Mouse (Mus musculus) spleen, postnatal 36 days (tissue): Measurements from ENCODE around the gene Ceacam20.
"Not testable (repeated sequence)": the region's sequence is repeated elsewhere in the genome, so short reads cannot be mapped to it uniquely, and the experiment has no call there.

Experiments used
- DNase-seq, 2 experiments: peaks; one replicate each; pipeline ENCODE4 v3.0.0; 2022; ENCODE audit warnings: low spot score in 2 of 2, mixed read lengths in 1 of 2

Gene Ceacam20

GRCm38 (mm10) chr7:19964985-19965579, at the start of gene Ceacam20:
TSS of gene Ceacam20 (plus strand) at chr7:19965412.
- no peak for DNase-seq

DNA sequence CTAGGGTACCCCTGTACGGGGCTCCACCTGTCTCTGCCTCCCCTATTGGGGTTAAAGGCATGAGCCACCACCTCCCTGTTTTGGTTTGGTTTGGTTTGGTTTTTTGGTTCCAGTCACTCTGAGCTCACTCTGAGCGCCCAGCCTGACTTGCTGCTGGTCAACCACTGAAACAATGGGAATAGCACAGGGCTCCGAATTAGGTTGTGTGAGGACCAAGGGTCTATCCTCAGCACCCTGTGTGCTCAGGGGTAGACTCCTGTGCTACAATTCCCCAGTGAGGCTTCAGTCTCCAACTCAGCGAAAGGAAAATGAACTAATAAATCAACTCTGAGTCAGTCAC, 45.1 kb upstream of the Ceacam20 start:
- no peak for DNase-seq

DNA sequence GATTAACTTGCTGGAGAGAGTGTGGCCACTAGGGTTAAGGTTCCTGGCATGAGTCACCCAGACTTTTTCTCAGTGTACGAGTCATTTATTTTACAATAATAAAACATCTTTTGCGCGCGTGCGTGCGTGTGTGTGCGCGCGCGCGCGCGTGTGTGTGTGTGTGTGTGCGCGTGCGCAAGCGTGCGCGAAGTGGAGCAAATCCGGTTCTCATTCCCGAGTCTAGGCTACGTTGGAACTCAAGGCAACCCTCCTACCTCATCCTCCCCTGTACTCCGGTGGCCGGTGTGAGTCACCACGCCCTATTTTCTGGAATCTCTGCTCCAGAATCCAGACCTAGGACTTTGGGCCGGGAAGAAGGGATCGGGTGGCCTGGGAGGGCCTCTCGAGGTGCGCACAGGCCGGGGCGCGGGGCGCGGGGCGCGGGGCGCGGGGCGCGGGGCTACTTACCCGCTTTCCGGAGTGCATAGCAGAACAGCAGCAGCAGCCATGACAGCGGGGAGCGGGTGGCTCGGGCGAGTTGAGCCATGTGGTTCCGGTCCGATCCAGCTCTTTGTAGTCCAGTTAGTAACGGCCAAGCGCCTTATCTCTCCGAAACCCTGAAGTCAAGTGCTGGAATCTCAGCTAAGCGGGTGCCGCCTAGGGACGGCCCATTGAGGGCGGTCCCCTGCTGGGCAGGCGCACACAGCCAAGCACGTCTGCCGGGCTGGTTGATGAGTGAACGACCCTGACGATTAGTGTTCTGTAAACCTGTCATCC, 44.5 kb upstream of the Ceacam20 start, which contains the start of gene Pvr:
TSS of gene Pvr (minus strand) at position 655 of the 756 bp plus-strand sequence.
- DNase-seq = peak; percentile 63

- DNase-seq = no peak
Observed at GRCm38 (mm10) chr7:19923354-19923753, 41.9 kb upstream of the Ceacam20 start.

- DNase-seq = no peak
Observed at GRCm38 (mm10) chr7:19923797-19924196, 41.4 kb upstream of the Ceacam20 start.

GRCm38 (mm10) chr7:19925376-19925775, 39.8 kb upstream of the Ceacam20 start:
- DNase-seq = no peak

DNA sequence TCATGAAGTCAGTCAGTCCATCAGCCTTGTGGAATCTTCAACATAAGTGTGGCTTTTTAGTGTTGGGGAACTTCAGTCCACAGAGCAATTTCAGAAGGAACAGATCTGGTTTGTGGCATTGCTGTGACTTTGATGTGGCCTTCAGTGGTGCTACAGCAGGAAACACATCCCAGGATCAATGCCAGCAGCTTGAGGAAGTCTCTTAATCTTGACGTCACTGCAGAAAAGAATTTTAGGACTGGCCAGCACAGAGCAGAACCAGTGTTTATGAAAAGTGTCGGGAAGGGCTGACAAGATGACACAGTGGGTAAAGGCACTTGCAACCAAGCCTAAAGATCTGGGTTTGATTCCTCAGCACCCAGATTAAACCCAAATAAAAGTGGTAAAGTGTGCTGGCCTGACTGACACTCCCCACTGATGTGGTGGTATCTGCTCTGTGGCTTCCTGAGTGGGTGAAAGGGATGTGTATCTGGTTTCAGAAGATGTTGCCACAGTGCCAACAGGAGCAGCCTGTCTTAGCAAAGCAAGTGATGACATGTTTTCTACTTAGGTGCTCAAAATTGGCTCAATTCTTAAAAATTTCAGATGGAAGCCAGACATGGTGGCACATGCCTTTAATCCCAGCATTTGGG, 38.2 kb upstream of the Ceacam20 start:
- no peak for DNase-seq

GRCm38 (mm10) chr7:19928486-19928885, 36.7 kb upstream of the Ceacam20 start:
- no peak for DNase-seq

- not testable (repeated sequence) for DNase-seq
Observed at GRCm38 (mm10) chr7:19930481-19930880, 34.7 kb upstream of the Ceacam20 start.

DNA sequence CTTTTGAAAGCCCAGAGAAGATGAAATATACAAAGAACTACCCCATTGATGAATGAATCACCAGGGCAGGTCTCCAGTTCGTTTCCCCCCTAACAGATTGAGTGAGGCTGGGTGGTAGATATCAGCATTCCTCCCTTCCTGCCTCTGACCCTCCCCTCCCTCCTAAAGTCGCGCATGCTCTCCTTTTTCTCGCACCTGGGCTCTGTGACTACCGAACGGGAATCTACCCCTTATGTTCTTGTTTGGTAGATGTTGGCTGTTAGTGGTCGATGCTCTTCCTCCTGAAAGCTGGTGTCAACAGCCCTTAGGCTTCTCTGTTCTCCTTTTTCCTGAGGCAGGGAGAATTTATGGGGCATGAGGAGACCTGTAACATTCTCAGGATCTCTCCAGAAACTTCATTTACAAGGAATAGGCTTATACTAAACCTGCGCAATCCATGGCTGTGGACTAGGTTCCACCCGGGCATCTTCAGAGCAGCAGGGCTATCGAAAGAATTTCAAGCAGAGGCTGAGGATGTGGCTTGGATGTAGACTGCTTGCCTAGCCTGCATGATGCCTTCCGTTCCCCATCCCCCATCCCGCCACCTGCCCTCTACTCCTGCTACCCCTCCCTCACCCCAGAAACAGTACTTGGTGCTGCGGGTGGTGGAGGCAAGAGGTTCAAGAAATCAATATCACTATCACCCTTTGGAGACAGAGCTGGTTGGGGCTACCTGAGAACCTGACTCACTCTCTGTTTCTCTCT, 32.9 kb upstream of the Ceacam20 start:
- DNase-seq = peak; percentile 46

- peak; percentile 43 to 49 for DNase-seq
Observed at GRCm38 (mm10) chr7:19932877-19933809, 32.1 kb upstream of the Ceacam20 start.

- peak in 1 of 2 experiments; percentile 31 for DNase-seq
Observed at GRCm38 (mm10) chr7:19935171-19935751, 30.0 kb upstream of the Ceacam20 start.

DNA sequence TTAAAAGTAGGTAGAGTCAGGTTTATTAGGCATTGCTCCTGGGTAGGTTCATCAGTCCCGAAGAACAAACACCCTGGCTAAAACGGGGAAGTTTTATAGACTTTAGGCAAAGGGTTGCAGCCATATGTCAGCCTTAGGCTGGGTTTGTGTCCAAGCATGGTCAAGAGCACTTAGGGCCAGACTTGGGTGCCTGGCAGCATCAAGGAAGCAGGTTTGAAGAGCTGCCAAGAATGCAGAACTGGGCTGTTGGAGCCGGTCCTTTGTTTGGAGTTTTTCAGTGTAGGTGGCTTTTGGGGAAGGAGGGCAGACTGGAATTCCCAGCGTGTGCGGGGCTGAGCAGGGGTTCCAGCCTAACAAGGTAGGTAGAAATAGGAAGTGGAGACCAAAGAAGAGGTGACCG, 29.3 kb upstream of the Ceacam20 start:
- DNase-seq = no peak

GRCm38 (mm10) chr7:19937229-19937821, 27.9 kb upstream of the Ceacam20 start:
- DNase-seq = no peak

- peak; percentile 35 for DNase-seq
Observed at GRCm38 (mm10) chr7:19939555-19940235, 25.5 kb upstream of the Ceacam20 start.

DNA sequence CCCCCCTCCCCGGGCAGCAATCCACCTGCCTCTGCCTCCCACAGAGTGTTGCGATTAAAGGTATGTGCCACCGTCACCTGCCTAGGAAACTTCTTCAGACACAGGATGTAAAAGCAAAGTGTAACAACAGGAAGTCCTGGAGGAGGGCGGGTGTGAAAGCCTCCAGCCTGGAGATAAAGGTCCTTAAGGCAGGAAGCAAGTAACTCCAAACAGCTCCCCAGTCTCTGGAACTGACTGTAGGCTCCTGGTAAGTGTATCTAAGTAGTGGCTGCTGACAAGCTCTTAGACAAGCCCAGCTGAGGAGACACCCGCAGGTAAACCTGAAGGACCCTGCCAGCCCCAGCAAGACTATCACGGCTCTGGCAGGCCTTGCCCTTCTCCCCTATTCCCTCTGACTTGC, 25.0 kb upstream of the Ceacam20 start:
- no peak for DNase-seq

- DNase-seq = no peak
Observed at GRCm38 (mm10) chr7:19944709-19945108, 20.5 kb upstream of the Ceacam20 start.

DNA sequence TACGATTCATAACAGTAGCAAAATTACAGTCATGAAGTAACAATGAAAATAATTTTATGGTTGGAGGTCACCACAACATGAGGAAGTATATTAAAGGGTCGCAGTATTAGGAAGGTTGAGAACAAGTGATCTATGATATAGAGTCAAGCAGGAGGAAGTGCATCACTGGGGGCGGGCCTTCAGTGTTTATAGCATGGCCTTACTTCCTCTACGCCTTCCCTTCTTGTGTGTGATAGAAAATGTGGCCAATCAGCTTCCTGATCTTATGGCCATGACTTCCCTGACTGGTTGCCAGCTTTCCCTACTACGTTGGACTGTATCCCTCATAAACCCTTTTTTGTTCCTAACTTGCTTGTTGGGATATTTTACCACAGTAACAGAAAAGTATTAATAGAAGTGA, 20.0 kb upstream of the Ceacam20 start:
- no peak for DNase-seq

- no peak for DNase-seq
Observed at GRCm38 (mm10) chr7:19945821-19946515, 19.2 kb upstream of the Ceacam20 start.
